Mouse (Mus musculus) spleen, adult 2 months (tissue): Measurements from ENCODE around the gene Tbx21. TPM values are rescaled to one million over a fixed set of nuclear protein-coding genes. Genes with fewer than 3 reads are reported as not detected.
A peak's percentile ranks its signal among the peaks of the same experiment; 100 is the strongest.

Source experiments
- DNase-seq, 2 experiments: peaks; one replicate each; pipeline versions ENCODE4 v3.0.0 to v3.0.0-alpha.2; 2012 to 2021; ENCODE audit warnings: low spot score in 2 of 2, low read depth in 1 of 2
- H3K27ac ChIP-seq: fragments of 200-500 bp; 2 replicates; pipeline ENCODE4 v1.5.1; 2012; ENCODE audit warnings: low read length, inconsistent platforms; ENCODE audit not compliant: insufficient read depth
- H3K27me3 ChIP-seq: fragments of 200-500 bp; 2 replicates; pipeline ENCODE4 v1.6.1; 2012; ENCODE audit warnings: mild to moderate bottlenecking, moderate library complexity, low read length, inconsistent platforms; ENCODE audit not compliant: control insufficient read depth, insufficient read depth
- H3K36me3 ChIP-seq: fragments of 200-500 bp; 2 replicates; pipeline ENCODE4 v1.6.1; 2012; ENCODE audit warnings: mild to moderate bottlenecking, low read length, inconsistent platforms; ENCODE audit not compliant: control insufficient read depth, insufficient read depth
- H3K4me1 ChIP-seq: fragments of 200-500 bp; 2 replicates; pipeline ENCODE4 v1.6.1; 2011; ENCODE audit warnings: inconsistent platforms; ENCODE audit not compliant: control insufficient read depth, insufficient read depth, insufficient read length
- H3K4me3 ChIP-seq: fragments of 200-500 bp; 2 replicates; pipeline ENCODE4 v1.5.1; 2011; ENCODE audit warnings: mild to moderate bottlenecking, inconsistent platforms; ENCODE audit not compliant: insufficient read depth, insufficient read length; ENCODE audit errors: extremely low read depth
- CTCF ChIP-seq: fragments of 200-500 bp; IDR thresholded peaks from 2 replicates; pipeline ENCODE4 v1.5.1; 2011; ENCODE audit warnings: mild to moderate bottlenecking, inconsistent platforms; ENCODE audit not compliant: insufficient read depth, insufficient read length, insufficient replicate concordance; ENCODE audit errors: extremely low read depth
- POLR2A ChIP-seq: fragments of 200-500 bp; IDR thresholded peaks from 2 replicates; pipeline ENCODE4 v1.6.1; 2011; ENCODE audit warnings: low read depth, low read length, inconsistent platforms
- WGBS: fragments of 180-500 bp; shearing (Covaris S2); methylation state at CpG from one replicate; pipeline ENCODE4 v1.1.7; 2018; 5-methylcytosine and 5-hydroxymethylcytosine counted together
- polyA plus RNA-seq: library from polyadenylated mRNA; depleted of rRNA; stranded (reverse); fragments of >200 nt; gene quantifications from 2 replicates; pipeline ENCODE4 v1.2.3, GENCODE M21; 2012; rRNA removed

Tbx21 gene
- polyA plus RNA-seq, 1 experiment = 10.9 TPM

- Histone ChIP-seq H3K27ac (no peak overlapping the region), H3K27me3 (no peaks in the 10 kb centered on the region), H3K4me1 (peaks cover 17% of the 10 kb centered on the region; the same call in 1 of the 2 replicates), H3K36me3 (peaks cover 28% of the 10 kb centered on the region), H3K4me3 (no peak overlapping the region; the same call in 1 of the 2 replicates)
- TF ChIP-seq CTCF (no peak), POLR2A (no peak)
- no peak for DNase-seq
- WGBS = 23% methylated on average over 11 of the region's 11 CpGs
These were observed 62.9 kb downstream of the Tbx21 start for GRCm38 (mm10) chr11:97052219-97052646.

GRCm38 (mm10) chr11:97050944-97051586, 64.1 kb downstream of the Tbx21 start:
- 14% methylated on average over 13 of the region's 13 CpGs for WGBS
- peaks cover 26% of the 10 kb centered on the region for H3K36me3 ChIP-seq
- peak overlapping the region; percentile 38 for H3K27ac ChIP-seq

GRCm38 (mm10) chr11:97050216-97050943, 64.8 kb downstream of the Tbx21 start, which contains the start of gene Osbpl7:
Osbpl7 (plus strand) TSS chr11:97050628.
- Histone ChIP-seq H3K27me3 (no peaks in the 10 kb centered on the region), H3K27ac (peak within 1 kb of the TSS; percentile 38), H3K36me3 (peaks cover 19% of the 10 kb centered on the region), H3K4me1 (peaks cover 17% of the 10 kb centered on the region; the same call in 1 of the 2 replicates), H3K4me3 (peak within 1 kb of the TSS; percentile 94)
- TF ChIP-seq POLR2A (peak; percentile 69), CTCF (peak; percentile 23; the same call in 1 of the 2 replicates)
- peak; percentile 22 to 77 for DNase-seq
- 3% methylated on average over 18 of the region's 18 CpGs for WGBS

More at GRCm38 (mm10) chr11:97050944-97051586, 64.1 kb downstream of the Tbx21 start:
- H3K27me3 ChIP-seq = no peaks in the 10 kb centered on the region
- TF ChIP-seq CTCF (no peak), POLR2A (no peak)
- H3K4me1 ChIP-seq = peaks cover 17% of the 10 kb centered on the region; the same call in 1 of the 2 replicates
- peak overlapping the region; percentile 94 for H3K4me3 ChIP-seq
- DNase-seq = no peak

GRCm38 (mm10) chr11:97049492-97050085, 65.5 kb downstream of the Tbx21 start:
- H3K27ac ChIP-seq = no peak overlapping the region
- WGBS = 93% methylated on average over 6 of the region's 6 CpGs
- H3K36me3 ChIP-seq = peaks cover 12% of the 10 kb centered on the region; the same call in 1 of the 2 replicates
- H3K4me1 ChIP-seq = peaks cover 17% of the 10 kb centered on the region; the same call in 1 of the 2 replicates
- no peaks in the 10 kb centered on the region for H3K27me3 ChIP-seq
- no peak for TF ChIP-seq CTCF
- no peak for TF ChIP-seq POLR2A
- no peak for DNase-seq
- H3K4me3 ChIP-seq = no peak overlapping the region

- Histone ChIP-seq H3K4me3 (no peak overlapping the region), H3K27ac (no peak overlapping the region), H3K4me1 (peaks cover 17% of the 10 kb centered on the region; the same call in 1 of the 2 replicates), H3K27me3 (no peaks in the 10 kb centered on the region), H3K36me3 (peaks cover 5% of the 10 kb centered on the region)
- no peak for TF ChIP-seq POLR2A
- no peak for DNase-seq
- WGBS = 93% methylated on average over 8 of the region's 8 CpGs
These were observed 67.0 kb downstream of the Tbx21 start for GRCm38 (mm10) chr11:97048090-97048650.

Other genes starting within 250 kb of the Tbx21 start
- gene Cdk5rap3, start 198.8 kb downstream of the Tbx21 start, polyA plus RNA-seq = 31.7 and 36.0 TPM in 2 replicates
- 1.8 and 2.2 TPM in 2 replicates for gene Prr15l, start 187.2 kb downstream of the Tbx21 start, polyA plus RNA-seq
- 33.2 and 57.0 TPM in 2 replicates for gene Pnpo, start 171.3 kb downstream of the Tbx21 start, polyA plus RNA-seq
- gene Sp2, start 132.4 kb downstream of the Tbx21 start, polyA plus RNA-seq = 23.9 and 29.1 TPM in 2 replicates
- gene Sp6, start 101.9 kb downstream of the Tbx21 start, polyA plus RNA-seq = 0.57 and 0.82 TPM in 2 replicates
- gene Scrn2, start 85.4 kb downstream of the Tbx21 start, polyA plus RNA-seq = 10.0 and 12.3 TPM in 2 replicates
- gene Lrrc46, start 73.9 kb downstream of the Tbx21 start, polyA plus RNA-seq = 0.06 TPM in 1 of 2 replicates, not detected in the other
- gene Mrpl10, start 73.8 kb downstream of the Tbx21 start, polyA plus RNA-seq = 57.6 and 58.1 TPM in 2 replicates
- 19.1 and 23.4 TPM in 2 replicates for gene Osbpl7, start 64.7 kb downstream of the Tbx21 start, polyA plus RNA-seq
- 16.3 and 20.0 TPM in 2 replicates for gene Tbkbp1, start 36.2 kb upstream of the Tbx21 start, polyA plus RNA-seq
- gene Kpnb1, start 72.5 kb upstream of the Tbx21 start, polyA plus RNA-seq = 20.8 and 22.8 TPM in 2 replicates
- 11.2 and 11.7 TPM in 2 replicates for gene Npepps, start 165.3 kb upstream of the Tbx21 start, polyA plus RNA-seq
- gene Mrpl45, start 200.4 kb upstream of the Tbx21 start, polyA plus RNA-seq = 5.5 and 5.6 TPM in 2 replicates
- 0.02 and 0.05 TPM in 2 replicates for gene Gpr179, start 236.7 kb upstream of the Tbx21 start, polyA plus RNA-seq
- 6.0 and 6.1 TPM in 2 replicates for gene Socs7, start 247.2 kb upstream of the Tbx21 start, polyA plus RNA-seq